Mouse (Mus musculus): ENCODE measurements around the gene Cyp2c38. TPM values are rescaled to one million over a fixed set of nuclear protein-coding genes. Genes with fewer than 3 reads are reported as not detected.

Gene Cyp2c38
- polyA plus RNA-seq (2012; fragmentation: generic; extraction: Trizol): not detected

DNA sequence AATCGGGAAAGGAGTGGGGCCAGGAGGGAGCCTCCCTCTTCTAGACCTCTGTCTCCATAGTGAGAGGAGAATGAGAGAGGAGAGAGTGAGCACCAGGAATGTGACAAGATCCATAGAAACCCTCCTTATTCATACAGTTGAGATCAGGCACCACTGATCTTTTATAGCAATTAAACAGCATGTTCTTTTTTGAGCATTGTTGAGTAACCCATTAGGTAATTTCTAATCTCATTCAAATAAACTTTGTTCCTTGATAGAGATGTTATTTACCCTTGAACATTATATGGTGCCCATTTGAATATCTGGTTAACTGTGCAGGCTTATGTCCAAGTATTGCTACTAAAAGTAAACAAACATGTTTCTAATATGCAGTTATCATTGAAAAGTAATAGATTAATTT, at the start of gene Cyp2c38:
TSS of gene Cyp2c38 (minus strand) at position 135 of the 400 bp plus-strand sequence.

DNA sequence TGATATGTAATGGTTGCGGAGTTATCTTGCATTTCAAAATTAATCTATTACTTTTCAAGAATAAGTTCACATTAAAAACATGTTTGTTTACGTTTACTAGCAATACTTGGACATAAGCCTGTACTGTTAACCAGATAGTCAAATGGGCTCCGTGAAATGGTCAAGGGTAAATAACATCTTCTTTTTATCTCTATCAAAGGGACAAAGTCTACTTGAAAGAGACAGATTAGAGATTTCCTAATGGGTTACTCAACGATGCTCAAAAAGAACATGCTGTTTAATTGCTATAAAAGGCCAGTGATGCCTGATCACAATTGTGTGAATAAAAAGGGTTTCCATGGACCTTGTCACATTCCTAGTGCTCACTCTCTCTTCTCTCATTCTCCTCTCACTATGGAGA, 47.7 kb upstream of the Cyp2c38 start, which contains the start of gene Cyp2c39:
TSS of gene Cyp2c39 (plus strand) at position 329 of the 400 bp plus-strand sequence.

Other genes with a start within 250 kb of the Cyp2c38 start
- not detected for gene Cyp2c29, start 193.7 kb downstream of the Cyp2c38 start, polyA plus RNA-seq (2012; fragmentation: generic; extraction: Trizol)
- not detected for gene Cyp2c39, start 47.8 kb upstream of the Cyp2c38 start, polyA plus RNA-seq (2012; fragmentation: generic; extraction: Trizol)
- not detected for gene Cyp2c67, start 186.0 kb upstream of the Cyp2c38 start, polyA plus RNA-seq (2012; fragmentation: generic; extraction: Trizol)